Mouse (Mus musculus): ENCODE results near the gene Rbm33.

The Rbm33 gene

GRCm38 (mm10) chr5:28329024-28329806, 12.3 kb downstream of the Rbm33 start:
- DNase-seq: peak; percentile 29

GRCm38 (mm10) chr5:28333731-28334130, 16.8 kb downstream of the Rbm33 start:
- DNase-seq: peak; percentile 13

GRCm38 (mm10) chr5:28351857-28352513, 35.1 kb downstream of the Rbm33 start:
- DNase-seq: no peak

GRCm38 (mm10) chr5:28355614-28356013, 38.7 kb downstream of the Rbm33 start:
- no peak for DNase-seq

- no peak for DNase-seq
Observed at GRCm38 (mm10) chr5:28360745-28361144, 43.8 kb downstream of the Rbm33 start.

GRCm38 (mm10) chr5:28368056-28368455, 51.1 kb downstream of the Rbm33 start:
- no peak for DNase-seq

GRCm38 (mm10) chr5:28370836-28371235, 53.9 kb downstream of the Rbm33 start:
- DNase-seq: no peak

GRCm38 (mm10) chr5:28372172-28372664, 55.3 kb downstream of the Rbm33 start:
- DNase-seq: no peak

- DNase-seq: no peak
Observed at GRCm38 (mm10) chr5:28373498-28374427, 56.8 kb downstream of the Rbm33 start.

GRCm38 (mm10) chr5:28377299-28377698, 60.4 kb downstream of the Rbm33 start:
- no peak for DNase-seq

GRCm38 (mm10) chr5:28382289-28382688, 65.4 kb downstream of the Rbm33 start:
- DNase-seq: no peak

- DNase-seq: no peak
Observed at GRCm38 (mm10) chr5:28386783-28387182, 69.9 kb downstream of the Rbm33 start.

- DNase-seq: no peak
Observed at GRCm38 (mm10) chr5:28387531-28388179, 70.7 kb downstream of the Rbm33 start.

GRCm38 (mm10) chr5:28388184-28388583, 71.3 kb downstream of the Rbm33 start:
- DNase-seq: peak; percentile 57

- DNase-seq: no peak
Observed at GRCm38 (mm10) chr5:28390189-28390588, 73.3 kb downstream of the Rbm33 start.

GRCm38 (mm10) chr5:28397344-28397743, 80.4 kb downstream of the Rbm33 start:
- no peak for DNase-seq

- no peak for DNase-seq
Observed at GRCm38 (mm10) chr5:28398736-28399135, 81.8 kb downstream of the Rbm33 start.

- DNase-seq: no peak
Observed at GRCm38 (mm10) chr5:28399451-28400115, 82.7 kb downstream of the Rbm33 start.

- DNase-seq: no peak
Observed at GRCm38 (mm10) chr5:28402756-28403155, 85.8 kb downstream of the Rbm33 start.

GRCm38 (mm10) chr5:28406662-28407061, 89.7 kb downstream of the Rbm33 start:
- DNase-seq: no peak

- no peak for DNase-seq
Observed at GRCm38 (mm10) chr5:28412006-28412685, 95.2 kb downstream of the Rbm33 start.
